Mouse (Mus musculus): ENCODE measurements around the gene Setd5. TPM values are rescaled to one million over a fixed set of nuclear protein-coding genes. Genes with fewer than 3 reads are reported as not detected.

Setd5 gene
- polyA plus RNA-seq, 1 experiment, result 25.4 TPM

GRCm38 (mm10) chr6:113084590-113084989 lies 7.4 kb downstream of the Setd5 start:
- 8% methylated on average over 4 of the region's 4 CpGs for WGBS
- Histone ChIP-seq H3K4me1 (ENCODE audit: control insufficient read depth, insufficient read depth, insufficient read length, low read length) (peaks cover 6% of the 10 kb centered on the region), H3K27me3 (ENCODE audit: control insufficient read depth, insufficient read depth, low read length) (no peaks in the 10 kb centered on the region), H3K36me3 (ENCODE audit: control insufficient read depth, insufficient read depth, low read length) (peaks cover 2% of the 10 kb centered on the region; the same call in 1 of the 2 replicates), H3K27ac (ENCODE audit: insufficient read depth, low read depth, low read length) (no peak overlapping the region), H3K4me3 (ENCODE audit: low read depth, low read length) (no peak overlapping the region)
- TF ChIP-seq CTCF (IDR thresholded peaks at IDR 0.05; ENCODE audit: extremely low read depth, insufficient read length, insufficient replicate concordance, low read depth, low read length) (no peak), POLR2A (IDR thresholded peaks at IDR 0.05; ENCODE audit: low read depth, low read length) (no peak)

- Histone ChIP-seq H3K27ac (ENCODE audit: insufficient read depth, low read depth, low read length) (no peak overlapping the region), H3K27me3 (ENCODE audit: control insufficient read depth, insufficient read depth, low read length) (no peaks in the 10 kb centered on the region), H3K4me3 (ENCODE audit: low read depth, low read length) (no peak overlapping the region), H3K4me1 (ENCODE audit: control insufficient read depth, insufficient read depth, insufficient read length, low read length) (no peaks in the 10 kb centered on the region), H3K36me3 (ENCODE audit: control insufficient read depth, insufficient read depth, low read length) (peaks cover 1% of the 10 kb centered on the region; the same call in 1 of the 2 replicates)
- no peak for TF ChIP-seq CTCF (IDR thresholded peaks at IDR 0.05; ENCODE audit: extremely low read depth, insufficient read length, insufficient replicate concordance, low read depth, low read length)
- TF ChIP-seq POLR2A (IDR thresholded peaks at IDR 0.05; ENCODE audit: low read depth, low read length), result no peak
- 49% methylated on average over 3 of the region's 3 CpGs for WGBS
These were observed 16.0 kb downstream of the Setd5 start for GRCm38 (mm10) chr6:113093206-113093605.

GRCm38 (mm10) chr6:113095547-113095946 lies 18.4 kb downstream of the Setd5 start:
- Histone ChIP-seq H3K4me1 (ENCODE audit: control insufficient read depth, insufficient read depth, insufficient read length, low read length) (no peaks in the 10 kb centered on the region), H3K27me3 (ENCODE audit: control insufficient read depth, insufficient read depth, low read length) (no peaks in the 10 kb centered on the region), H3K27ac (ENCODE audit: insufficient read depth, low read depth, low read length) (no peak overlapping the region), H3K4me3 (ENCODE audit: low read depth, low read length) (no peak overlapping the region), H3K36me3 (ENCODE audit: control insufficient read depth, insufficient read depth, low read length) (no peaks in the 10 kb centered on the region; the same call in 1 of the 2 replicates)
- TF ChIP-seq POLR2A (IDR thresholded peaks at IDR 0.05; ENCODE audit: low read depth, low read length), result no peak
- TF ChIP-seq CTCF (IDR thresholded peaks at IDR 0.05; ENCODE audit: extremely low read depth, insufficient read length, insufficient replicate concordance, low read depth, low read length), result no peak
- WGBS, result 80% methylated on average over 1 of the region's 1 CpGs

GRCm38 (mm10) chr6:113097662-113098061 lies 20.5 kb downstream of the Setd5 start:
- TF ChIP-seq CTCF (IDR thresholded peaks at IDR 0.05; ENCODE audit: extremely low read depth, insufficient read length, insufficient replicate concordance, low read depth, low read length) (no peak), POLR2A (IDR thresholded peaks at IDR 0.05; ENCODE audit: low read depth, low read length) (no peak)
- H3K27ac ChIP-seq (ENCODE audit: insufficient read depth, low read depth, low read length), result no peak overlapping the region

GRCm38 (mm10) chr6:113099640-113100289 lies 22.6 kb downstream of the Setd5 start:
- Histone ChIP-seq H3K36me3 (ENCODE audit: control insufficient read depth, insufficient read depth, low read length) (peaks cover 4% of the 10 kb centered on the region), H3K4me3 (ENCODE audit: low read depth, low read length) (no peak overlapping the region), H3K4me1 (ENCODE audit: control insufficient read depth, insufficient read depth, insufficient read length, low read length) (no peaks in the 10 kb centered on the region), H3K27ac (ENCODE audit: insufficient read depth, low read depth, low read length) (peak overlapping the region; percentile 86), H3K27me3 (ENCODE audit: control insufficient read depth, insufficient read depth, low read length) (no peaks in the 10 kb centered on the region)
- WGBS, result 3% methylated on average over 5 of the region's 5 CpGs
- TF ChIP-seq POLR2A (IDR thresholded peaks at IDR 0.05; ENCODE audit: low read depth, low read length) (no peak), CTCF (IDR thresholded peaks at IDR 0.05; ENCODE audit: extremely low read depth, insufficient read length, insufficient replicate concordance, low read depth, low read length) (no peak)

More at GRCm38 (mm10) chr6:113097662-113098061, 20.5 kb downstream of the Setd5 start:
- H3K4me1 ChIP-seq (ENCODE audit: control insufficient read depth, insufficient read depth, insufficient read length, low read length), result no peaks in the 10 kb centered on the region
- no peaks in the 10 kb centered on the region for H3K27me3 ChIP-seq (ENCODE audit: control insufficient read depth, insufficient read depth, low read length)
- H3K36me3 ChIP-seq (ENCODE audit: control insufficient read depth, insufficient read depth, low read length), result no peaks in the 10 kb centered on the region
- 45% methylated on average over 5 of the region's 5 CpGs for WGBS
- H3K4me3 ChIP-seq (ENCODE audit: low read depth, low read length), result no peak overlapping the region

- 21% methylated on average over 4 of the region's 4 CpGs for WGBS
- Histone ChIP-seq H3K4me3 (ENCODE audit: low read depth, low read length) (no peak overlapping the region), H3K4me1 (ENCODE audit: control insufficient read depth, insufficient read depth, insufficient read length, low read length) (no peaks in the 10 kb centered on the region), H3K27me3 (ENCODE audit: control insufficient read depth, insufficient read depth, low read length) (no peaks in the 10 kb centered on the region), H3K36me3 (ENCODE audit: control insufficient read depth, insufficient read depth, low read length) (peaks cover 15% of the 10 kb centered on the region), H3K27ac (ENCODE audit: insufficient read depth, low read depth, low read length) (no peak overlapping the region)
- TF ChIP-seq CTCF (IDR thresholded peaks at IDR 0.05; ENCODE audit: extremely low read depth, insufficient read length, insufficient replicate concordance, low read depth, low read length) (no peak), POLR2A (IDR thresholded peaks at IDR 0.05; ENCODE audit: low read depth, low read length) (no peak)
These were observed 25.4 kb downstream of the Setd5 start for GRCm38 (mm10) chr6:113102541-113102940.

- Histone ChIP-seq H3K27me3 (ENCODE audit: control insufficient read depth, insufficient read depth, low read length) (no peaks in the 10 kb centered on the region), H3K4me1 (ENCODE audit: control insufficient read depth, insufficient read depth, insufficient read length, low read length) (no peaks in the 10 kb centered on the region), H3K36me3 (ENCODE audit: control insufficient read depth, insufficient read depth, low read length) (peaks cover 22% of the 10 kb centered on the region), H3K27ac (ENCODE audit: insufficient read depth, low read depth, low read length) (no peak overlapping the region), H3K4me3 (ENCODE audit: low read depth, low read length) (no peak overlapping the region)
- TF ChIP-seq CTCF (IDR thresholded peaks at IDR 0.05; ENCODE audit: extremely low read depth, insufficient read length, insufficient replicate concordance, low read depth, low read length) (no peak; the same call in 1 of the 2 replicates), POLR2A (IDR thresholded peaks at IDR 0.05; ENCODE audit: low read depth, low read length) (no peak)
These were observed 26.6 kb downstream of the Setd5 start for GRCm38 (mm10) chr6:113103765-113104164.

All from small intestine, adult 2 months (tissue).